Comparison of ENCODE assay signal across 31 mouse cellular contexts in the genomic region with DNA sequence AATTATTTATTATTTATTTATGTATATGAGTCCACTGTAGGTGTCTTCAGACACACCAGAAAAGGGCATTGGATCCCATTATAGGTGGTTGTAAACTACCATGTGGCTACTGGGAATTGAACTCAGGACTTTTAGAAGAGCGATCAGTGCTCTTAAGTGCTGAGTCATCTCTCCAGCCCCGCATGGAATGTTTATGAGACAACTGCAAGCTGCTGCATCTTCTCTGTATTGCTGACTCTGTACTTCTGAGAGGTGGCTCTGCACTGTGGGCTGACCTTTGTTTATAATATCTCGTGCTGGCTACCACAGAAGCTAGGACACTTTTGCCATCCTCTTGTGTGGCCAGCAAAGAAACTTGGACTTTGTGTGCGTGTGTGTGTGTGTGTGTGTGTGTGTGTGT. TPM values are rescaled to one million over a fixed set of nuclear protein-coding genes. Genes with fewer than 3 reads are reported as not detected.
"Had no signal": no experiment of that assay in that cellular context is flagged by ENCODE, and none has a peak within 500 bp of the region (broad histone marks: within the 10 kb centered on the region; RNA-seq: fewer than 3 reads in every experiment).

No protein-coding gene starts in this region.

- H3K27ac ChIP-seq: gastrocnemius, adult 2 months; heart, adult 2 months; heart, embryonic 10.5 days; hindbrain, embryonic 10.5 days; hindbrain, embryonic 12.5 days; hindbrain, embryonic 14.5 days; intestine, embryonic 15.5 days; layer of hippocampus, adult 2 months; left cerebral cortex, adult 2 months; limb, embryonic 13.5 days; limb, embryonic 15.5 days; liver, embryonic 12.5 days had no signal

- H3K36me3 ChIP-seq: heart, embryonic 10.5 days; heart, embryonic 12.5 days; hindbrain, embryonic 10.5 days; hindbrain, embryonic 12.5 days; intestine, embryonic 15.5 days; limb, embryonic 13.5 days; limb, embryonic 15.5 days; liver, embryonic 12.5 days had no signal

- DNase-seq: gastrocnemius, adult 2 months; gastrocnemius, postnatal 10 days; gastrocnemius, postnatal 25 days; heart, adult 2 months; heart, postnatal 10 days; heart, postnatal 4 days; kidney, adult 18-20 months; kidney, adult 8-10 months; kidney, postnatal 10 days; kidney, postnatal 25 days; kidney, postnatal 4 days; left cerebral cortex, postnatal 4 days had no signal

- H3K9me3 ChIP-seq: heart, embryonic 10.5 days; heart, embryonic 12.5 days; hindbrain, embryonic 10.5 days; hindbrain, embryonic 12.5 days; intestine, embryonic 15.5 days; limb, embryonic 13.5 days; limb, embryonic 15.5 days; liver, embryonic 12.5 days had no signal

- H3K9ac ChIP-seq: heart, embryonic 12.5 days; hindbrain, embryonic 12.5 days; hindbrain, embryonic 14.5 days; intestine, embryonic 15.5 days; limb, embryonic 13.5 days; limb, embryonic 15.5 days; liver, embryonic 12.5 days had no signal

- H3K4me1 ChIP-seq: heart, embryonic 10.5 days; hindbrain, embryonic 10.5 days; hindbrain, embryonic 12.5 days; intestine, embryonic 15.5 days; limb, embryonic 13.5 days; limb, embryonic 15.5 days; liver, embryonic 12.5 days had no signal

- H3K4me3 ChIP-seq: gastrocnemius, adult 2 months; heart, adult 2 months; heart, embryonic 10.5 days; heart, embryonic 12.5 days; hindbrain, embryonic 10.5 days; hindbrain, embryonic 12.5 days; intestine, embryonic 15.5 days; layer of hippocampus, adult 2 months; left cerebral cortex, adult 2 months; limb, embryonic 13.5 days; limb, embryonic 15.5 days; liver, embryonic 12.5 days had no signal

RNA-seq across cellular contexts. Expression of a gene that starts 7.7 kb away (rescaled TPM):
- total RNA-seq: granulocyte monocyte progenitor cell, adult 5-6 weeks had no signal

RNA-seq across cellular contexts. Expression of a gene that starts 37.8 kb away (rescaled TPM):
- total RNA-seq: gastrocnemius, adult 2 months; gastrocnemius, postnatal 10 days; gastrocnemius, postnatal 25 days; gastrocnemius, postnatal 4 days; granulocyte monocyte progenitor cell, adult 5-6 weeks; heart, adult 2 months; heart, postnatal 10 days; heart, postnatal 25 days; heart, postnatal 4 days; layer of hippocampus, adult 2 months; layer of hippocampus, postnatal 10 days; layer of hippocampus, postnatal 25 days; left cerebral cortex, adult 2 months; left cerebral cortex, postnatal 10 days; left cerebral cortex, postnatal 25 days; left cerebral cortex, postnatal 4 days; liver, adult 2 months had no signal
